Mouse (Mus musculus) liver, embryonic 11.5 days (tissue): ENCODE results near the gene Mael. TPM values are rescaled to one million over a fixed set of nuclear protein-coding genes. Genes with fewer than 3 reads are reported as not detected.
A peak's percentile ranks its signal among the peaks of the same experiment; 100 is the strongest.

Experiments used
- ATAC-seq: fragments of 200-750 bp; cut with Nextera tagmentation; replicated peaks from 2 replicates; pipeline ENCODE4 v1.8.0; 2017; ENCODE audit warnings: moderate number of reproducible peaks, mild to moderate bottlenecking, moderate TSS enrichment, moderate library complexity; ENCODE audit not compliant: low FRiP score
- DNase-seq: peaks from one replicate; pipeline ENCODE4 v3.0.0-alpha.2; 2017; ENCODE audit warnings: low spot score
- H3K27ac ChIP-seq: fragments of 300-500 bp; sonication (generic); 2 replicates; pipeline ENCODE4 v1.5.1; 2014; ENCODE audit warnings: mild to moderate bottlenecking, low read depth, low read length, control low read depth
- H3K27me3 ChIP-seq: fragments of 300-500 bp; sonication (generic); replicated peaks from 2 replicates; pipeline ENCODE4 v1.6.1; 2014; ENCODE audit warnings: low read length, mixed read lengths; ENCODE audit not compliant: control insufficient read depth, insufficient read depth
- H3K36me3 ChIP-seq: fragments of 300-500 bp; sonication (generic); 2 replicates; pipeline ENCODE4 v1.6.1; 2014; ENCODE audit warnings: mild to moderate bottlenecking, low read length, moderate library complexity, mixed read lengths; ENCODE audit not compliant: control insufficient read depth, insufficient read depth
- H3K4me1 ChIP-seq: fragments of 300-500 bp; sonication (generic); replicated peaks from 2 replicates; pipeline ENCODE4 v1.6.1; 2014; ENCODE audit warnings: low read length, mixed read lengths; ENCODE audit not compliant: control insufficient read depth, insufficient read depth
- H3K4me2 ChIP-seq: fragments of 300-500 bp; sonication (generic); 2 replicates; pipeline ENCODE4 v1.6.1; 2014; ENCODE audit warnings: mild to moderate bottlenecking, control low read depth, moderate library complexity
- H3K4me3 ChIP-seq: fragments of 300-500 bp; sonication (generic); 2 replicates; pipeline ENCODE4 v1.5.1; 2014; ENCODE audit warnings: low read depth, low read length, control low read depth
- H3K9ac ChIP-seq: fragments of 300-500 bp; sonication (generic); 2 replicates; pipeline ENCODE4 v1.6.1; 2014; ENCODE audit warnings: low read depth, low read length, control low read depth
- H3K9me3 ChIP-seq: fragments of 300-500 bp; sonication (generic); 2 replicates; pipeline ENCODE4 v1.6.1; 2016; ENCODE audit warnings: low read length, inconsistent platforms, mixed read lengths; ENCODE audit not compliant: control insufficient read depth
- WGBS: fragments of 180-500 bp; shearing (Covaris S2); extraction: QIAGEN DNeasy Blood & Tissue Kit; methylation state at CpG from one replicate; pipeline ENCODE4 v1.1.7; 2014; 5-methylcytosine and 5-hydroxymethylcytosine counted together
- polyA plus RNA-seq: library from polyadenylated mRNA; unstranded; fragments of >200 nt; fragmentation: Nextera tagmentation; extraction: Ambion mirVana; gene quantifications from 2 replicates; pipeline ENCODE4 v1.2.1, GENCODE M21; 2014

The Mael gene
- polyA plus RNA-seq, 1 experiment from 2014 or later = not detected

DNA sequence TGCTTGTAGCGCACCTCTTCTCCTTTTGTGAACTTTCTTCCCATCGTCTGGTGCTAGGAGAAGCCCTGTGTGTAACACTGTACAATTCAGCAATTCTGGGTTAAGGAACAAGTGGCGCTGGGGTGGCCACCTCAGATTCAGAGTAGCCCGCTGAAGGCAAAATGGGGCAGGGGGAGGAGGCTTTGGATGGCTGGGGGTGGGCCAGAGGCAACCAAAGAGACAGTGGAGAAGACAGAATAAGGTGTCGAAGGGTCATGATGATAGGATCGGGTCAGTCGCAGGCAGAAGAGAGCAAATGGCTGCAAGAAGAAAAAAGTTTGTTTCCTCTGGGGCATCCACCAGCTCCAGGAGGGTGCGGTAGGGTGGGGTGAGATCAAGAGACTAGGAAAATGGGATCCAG is 16.5 kb upstream of the Mael start:
- Histone ChIP-seq H3K4me1 (no peaks in the 10 kb centered on the region), H3K27ac (no peak overlapping the region), H3K27me3 (peaks cover 47% of the 10 kb centered on the region), H3K4me3 (no peak overlapping the region), H3K9ac (no peak overlapping the region), H3K4me2 (no peak overlapping the region), H3K9me3 (no peaks in the 10 kb centered on the region), H3K36me3 (no peaks in the 10 kb centered on the region)
- ATAC-seq = no peak
- no peak for DNase-seq
- WGBS = 35% methylated on average over 8 of the region's 8 CpGs

DNA sequence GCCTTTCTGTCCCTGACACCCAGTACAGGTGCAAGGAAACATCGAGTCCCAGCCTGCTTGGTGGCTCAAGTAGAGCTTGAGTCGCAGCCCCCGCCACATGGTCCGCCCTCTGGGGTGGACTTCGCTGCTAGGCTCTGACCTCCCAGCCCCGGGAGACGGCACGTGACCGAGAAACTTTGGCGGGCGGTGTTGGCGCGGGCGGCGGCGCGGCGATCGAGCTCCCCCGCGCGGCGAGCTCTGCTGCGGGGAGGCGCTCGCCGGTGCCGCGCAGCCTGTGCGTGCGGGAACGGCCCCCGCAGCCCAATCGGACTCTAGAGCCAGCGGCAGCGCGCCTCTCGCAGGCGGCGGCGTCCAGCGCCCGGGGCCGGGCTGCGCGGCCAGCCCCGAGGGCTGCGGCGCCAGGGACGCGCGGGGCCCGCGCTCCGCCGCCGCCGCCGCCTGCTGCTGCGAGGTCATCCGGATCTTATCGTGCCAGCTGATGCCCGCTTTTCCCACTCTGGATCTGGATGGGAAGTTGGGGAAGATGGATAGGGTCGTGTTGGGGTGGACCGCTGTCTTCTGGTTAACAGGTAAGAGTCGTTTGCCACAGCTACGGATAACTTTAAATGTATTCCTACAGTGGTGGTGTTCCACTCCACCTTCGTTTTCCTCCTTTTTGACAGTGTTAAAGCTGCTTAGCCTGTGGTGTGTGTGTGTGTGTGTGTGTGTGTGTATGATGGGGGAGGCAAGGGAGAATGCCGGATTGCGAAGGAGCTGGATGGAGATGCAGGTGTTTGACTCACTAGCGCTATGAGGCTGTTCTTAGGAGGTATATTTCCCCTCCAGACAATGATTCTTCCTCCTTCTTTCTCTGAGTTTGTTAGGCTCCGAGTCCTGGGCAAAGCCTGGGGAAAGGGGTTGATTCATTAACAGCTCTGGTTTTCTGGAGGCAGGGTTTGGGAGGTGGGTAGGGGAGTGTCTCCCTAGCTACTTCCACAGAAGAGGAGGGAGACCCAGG is 15.6 kb upstream of the Mael start, which contains the start of gene Ildr2:
Ildr2 (plus strand) TSS at position 242 of the 997 bp plus-strand sequence.
- Histone ChIP-seq H3K9me3 (no peaks in the 10 kb centered on the region), H3K36me3 (no peaks in the 10 kb centered on the region), H3K27ac (no peak within 1 kb of the TSS), H3K4me2 (peak within 1 kb of the TSS; percentile 68), H3K27me3 (peaks cover 47% of the 10 kb centered on the region), H3K4me1 (no peaks in the 10 kb centered on the region), H3K9ac (peak within 1 kb of the TSS; percentile 25; the same call in 1 of the 2 replicates), H3K4me3 (peak within 1 kb of the TSS; percentile 50)
- ATAC-seq = peak; percentile 57; the same call in 1 of the 2 replicates
- peak; percentile 54 for DNase-seq
- WGBS = 2% methylated on average over 70 of the region's 72 CpGs

DNA sequence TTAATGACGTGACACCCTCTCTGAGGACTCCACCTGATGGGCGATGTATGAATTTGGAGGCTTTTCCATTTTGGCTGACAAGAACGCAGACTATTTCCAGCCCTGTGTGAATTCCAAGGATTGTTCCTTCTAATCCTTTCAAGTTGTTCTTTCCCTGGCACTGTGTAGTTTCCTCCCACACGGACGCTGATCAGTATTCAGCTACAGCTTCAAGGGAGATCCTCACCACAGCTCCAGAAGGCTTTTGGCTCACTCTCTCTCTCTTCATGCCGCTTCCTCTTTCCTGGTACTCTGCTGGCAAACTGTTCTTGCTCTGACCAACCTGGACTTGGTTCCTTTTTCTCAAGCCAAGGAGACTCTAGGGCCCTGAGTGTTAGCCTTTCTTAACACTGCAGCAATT is 5.7 kb upstream of the Mael start:
- H3K36me3 ChIP-seq = no peaks in the 10 kb centered on the region
- WGBS = 75% methylated on average over 6 of the region's 6 CpGs
- H3K9ac ChIP-seq = no peak overlapping the region
- H3K4me3 ChIP-seq = no peak overlapping the region
- H3K4me2 ChIP-seq = no peak overlapping the region
- DNase-seq (no peak), ATAC-seq (no peak)
- no peaks in the 10 kb centered on the region for H3K27me3 ChIP-seq
- no peaks in the 10 kb centered on the region for H3K9me3 ChIP-seq
- no peaks in the 10 kb centered on the region for H3K4me1 ChIP-seq
- H3K27ac ChIP-seq = no peak overlapping the region

DNA sequence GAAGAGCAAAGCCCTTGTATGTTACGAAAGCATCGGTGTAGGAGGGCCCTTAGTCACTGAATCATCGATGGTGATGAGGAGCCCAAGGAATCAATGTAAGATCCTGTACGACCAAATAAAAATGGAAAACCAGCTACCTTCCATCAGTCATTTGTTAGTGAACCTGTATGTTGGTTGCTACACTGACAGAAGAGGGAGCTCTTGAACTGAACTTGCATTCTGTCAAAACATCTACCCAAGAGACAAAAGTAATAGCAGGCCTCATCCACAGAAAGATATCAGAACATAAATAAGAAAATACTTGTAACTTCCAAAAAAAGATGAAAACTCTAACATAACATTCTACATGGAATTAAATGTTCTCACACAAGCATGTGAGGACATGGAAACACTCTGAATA is 24.4 kb downstream of the Mael start:
- Histone ChIP-seq H3K36me3 (no peaks in the 10 kb centered on the region), H3K4me2 (no peak overlapping the region), H3K9ac (no peak overlapping the region), H3K4me1 (no peaks in the 10 kb centered on the region), H3K27me3 (no peaks in the 10 kb centered on the region), H3K9me3 (no peaks in the 10 kb centered on the region), H3K4me3 (no peak overlapping the region), H3K27ac (no peak overlapping the region)
- 82% methylated on average over 4 of the region's 4 CpGs for WGBS
- ATAC-seq (no peak), DNase-seq (no peak)

DNA sequence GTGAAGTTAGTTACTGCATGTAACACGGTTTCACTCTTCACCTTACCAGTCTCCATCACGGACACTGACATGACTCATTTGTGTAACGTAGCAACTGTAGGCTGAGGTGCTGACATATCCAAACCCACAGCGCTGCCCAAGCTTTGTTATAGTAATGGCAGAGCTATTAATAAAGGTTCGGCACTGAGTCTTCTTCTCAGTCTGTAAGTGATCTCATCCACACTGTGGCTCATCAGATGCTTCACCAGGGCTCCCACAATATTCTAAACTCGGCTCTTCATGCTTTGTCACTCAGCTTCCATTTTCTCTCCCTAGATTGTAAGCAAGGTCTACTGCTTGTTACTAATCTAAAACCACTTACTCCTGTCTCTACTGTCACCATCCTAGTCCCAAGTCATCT is 29.2 kb downstream of the Mael start:
- no peak overlapping the region for H3K4me2 ChIP-seq
- no peak for ATAC-seq
- H3K27ac ChIP-seq = no peak overlapping the region
- no peak overlapping the region for H3K4me3 ChIP-seq
- DNase-seq = no peak
- 78% methylated on average over 6 of the region's 6 CpGs for WGBS
- H3K27me3 ChIP-seq = no peaks in the 10 kb centered on the region
- no peaks in the 10 kb centered on the region for H3K9me3 ChIP-seq
- no peak overlapping the region for H3K9ac ChIP-seq
- no peaks in the 10 kb centered on the region for H3K4me1 ChIP-seq
- H3K36me3 ChIP-seq = no peaks in the 10 kb centered on the region

- no peaks in the 10 kb centered on the region for H3K27me3 ChIP-seq
- no peaks in the 10 kb centered on the region for H3K9me3 ChIP-seq
- no peak for ATAC-seq
- H3K36me3 ChIP-seq = no peaks in the 10 kb centered on the region
- H3K4me1 ChIP-seq = no peaks in the 10 kb centered on the region
- no peak for DNase-seq
- H3K9ac ChIP-seq = no peak overlapping the region
- 59% methylated on average over 3 of the region's 3 CpGs for WGBS
- H3K27ac ChIP-seq = no peak overlapping the region
- H3K4me3 ChIP-seq = no peak overlapping the region
- H3K4me2 ChIP-seq = no peak overlapping the region
Measured at GRCm38 (mm10) chr1:166205159-166205558, 33.4 kb downstream of the Mael start.

GRCm38 (mm10) chr1:166204171-166204570 is 34.4 kb downstream of the Mael start:
- WGBS = 58% methylated on average over 5 of the region's 5 CpGs
- DNase-seq = no peak
- no peak overlapping the region for H3K27ac ChIP-seq
- H3K9ac ChIP-seq = no peak overlapping the region
- no peaks in the 10 kb centered on the region for H3K4me1 ChIP-seq
- no peaks in the 10 kb centered on the region for H3K36me3 ChIP-seq
- H3K4me2 ChIP-seq = no peak overlapping the region
- no peaks in the 10 kb centered on the region for H3K9me3 ChIP-seq
- H3K4me3 ChIP-seq = no peak overlapping the region
- H3K27me3 ChIP-seq = no peaks in the 10 kb centered on the region
- ATAC-seq = no peak

- no peaks in the 10 kb centered on the region for H3K4me1 ChIP-seq
- no peak overlapping the region for H3K4me3 ChIP-seq
- H3K36me3 ChIP-seq = no peaks in the 10 kb centered on the region
- no peaks in the 10 kb centered on the region for H3K9me3 ChIP-seq
- no peak overlapping the region for H3K4me2 ChIP-seq
- ATAC-seq (no peak), DNase-seq (no peak)
- WGBS = 81% methylated on average over 4 of the region's 4 CpGs
- no peak overlapping the region for H3K9ac ChIP-seq
- no peak overlapping the region for H3K27ac ChIP-seq
- H3K27me3 ChIP-seq = no peaks in the 10 kb centered on the region
Measured at GRCm38 (mm10) chr1:166189821-166190220, 48.7 kb downstream of the Mael start.

DNA sequence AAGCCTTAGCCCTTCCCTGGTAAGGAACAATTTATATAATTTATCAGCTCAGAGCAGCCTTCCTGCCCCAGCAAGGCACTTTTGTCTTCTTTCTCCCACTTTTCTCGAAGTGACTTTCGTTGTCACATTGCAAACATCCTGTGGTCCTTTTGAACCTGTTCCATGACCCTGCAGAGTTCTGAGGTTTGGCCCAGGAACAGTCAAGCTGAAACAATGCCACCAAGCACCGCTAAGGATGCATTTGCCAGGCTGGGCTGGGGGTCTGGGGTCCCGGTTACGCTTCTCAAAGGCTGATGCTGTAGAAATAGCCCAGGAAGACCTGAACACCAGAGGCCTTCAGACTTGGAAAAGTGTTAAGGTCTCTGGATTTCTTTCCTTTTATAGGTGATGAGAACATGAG is 53.2 kb downstream of the Mael start:
- Histone ChIP-seq H3K4me2 (no peak overlapping the region), H3K9ac (no peak overlapping the region), H3K27ac (no peak overlapping the region), H3K27me3 (no peaks in the 10 kb centered on the region), H3K4me1 (no peaks in the 10 kb centered on the region), H3K36me3 (no peaks in the 10 kb centered on the region), H3K9me3 (no peaks in the 10 kb centered on the region), H3K4me3 (no peak overlapping the region)
- ATAC-seq = no peak
- DNase-seq = no peak
- WGBS = 79% methylated on average over 5 of the region's 5 CpGs
